ENCODE assay signal across 7 mouse cellular contexts in the genomic region with DNA sequence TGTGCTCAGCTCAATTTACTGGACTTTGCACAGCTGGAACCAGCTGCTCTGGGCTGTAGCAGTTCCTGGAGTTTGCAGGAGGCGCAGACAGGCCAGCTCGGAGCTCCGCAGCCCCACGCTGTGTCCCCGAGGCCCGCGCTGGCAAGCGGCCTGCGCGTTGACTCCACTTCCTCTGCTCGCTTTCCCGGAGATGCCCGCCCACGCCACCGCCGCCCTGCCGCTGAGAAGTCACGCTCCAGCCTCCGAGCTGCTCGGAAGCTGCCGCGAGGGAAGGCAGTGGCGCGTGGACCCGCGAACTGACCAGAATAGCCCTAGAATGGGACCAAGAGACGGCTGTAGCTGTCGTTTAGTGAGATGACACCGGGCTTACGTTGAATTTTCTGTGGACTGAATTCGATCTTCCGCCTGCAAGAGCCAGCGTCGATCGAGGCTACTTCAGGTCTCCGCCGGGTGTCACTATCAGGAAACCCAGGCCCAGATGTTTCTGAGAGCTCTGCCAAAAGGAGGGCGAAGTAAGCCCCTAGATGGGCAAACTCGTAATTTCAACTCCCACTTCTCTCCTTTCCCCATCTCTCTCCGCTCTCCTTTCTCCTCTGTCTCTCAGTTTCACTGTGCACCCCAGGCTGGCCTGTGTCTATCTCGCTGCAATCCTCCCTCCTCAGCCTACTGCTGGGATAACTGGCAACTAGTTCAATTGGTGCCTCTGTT. TPM values are rescaled to one million over a fixed set of nuclear protein-coding genes. Genes with fewer than 3 reads are reported as not detected.
DNase-seq lines count a peak whose midpoint lies in the region; ATAC-seq and TF ChIP-seq lines count a peak whose summit lies in the region.

No protein-coding gene starts in this region.

- H3K9me3 ChIP-seq in embryonic facial prominence, embryonic 11.5 days (replicated peaks; ENCODE audit: control insufficient read depth, low read length): no peaks in the 10 kb centered on the region
- no peaks in the 10 kb centered on the region for H3K9me3 ChIP-seq in limb, embryonic 12.5 days
- H3K9me3 ChIP-seq in midbrain, embryonic 14.5 days (ENCODE audit: control insufficient read depth, low read length): no peaks in the 10 kb centered on the region

- DNase-seq in adrenal gland, postnatal 14 days: peak; percentile 91
- DNase-seq in embryonic facial prominence, embryonic 11.5 days (ENCODE audit: low spot score): peak; percentile 64
- DNase-seq in heart, adult 11 months: peak; percentile 99
- peak; percentile 91 for DNase-seq in kidney, adult 18-20 months
- peak; percentile 79 for DNase-seq in midbrain, embryonic 14.5 days
- DNase-seq in spleen, adult 2 months (ENCODE audit: low read depth in 1 of 2, low spot score in 2 of 2): peak; percentile 58 to 90

- ATAC-seq in embryonic facial prominence, embryonic 11.5 days (replicated peaks; ENCODE audit: insufficient number of reproducible peaks, low FRiP score, low TSS enrichment, low read depth): 0 out of 2 replicates have a peak, but pooled peaks have one; percentile 50
- peak; percentile 66; the same call in 1 of the 2 replicates for ATAC-seq in limb, embryonic 12.5 days (ENCODE audit: insufficient number of reproducible peaks, insufficient read depth, low FRiP score, low TSS enrichment, low read depth)
- ATAC-seq in midbrain, embryonic 14.5 days (ENCODE audit: low FRiP score, low TSS enrichment): peak; percentile 64; the same call in 1 of the 2 replicates

- WGBS in embryonic facial prominence, embryonic 11.5 days: 2% methylated on average over 41 of the region's 41 CpGs
- 1% methylated on average over 41 of the region's 41 CpGs for WGBS in limb, embryonic 12.5 days
- 1% methylated on average over 41 of the region's 41 CpGs for WGBS in midbrain, embryonic 14.5 days
- WGBS in spleen, adult 2 months: 1% methylated on average over 41 of the region's 41 CpGs

- peak; percentile 76 for TF ChIP-seq POLR2A in spleen, adult 2 months (IDR thresholded peaks at IDR 0.05; ENCODE audit: low read depth, low read length)

- H3K4me3 ChIP-seq in embryonic facial prominence, embryonic 11.5 days (ENCODE audit: low read depth, low read length): peak overlapping the region; percentile 42
- H3K4me3 ChIP-seq in limb, embryonic 12.5 days (replicated peaks): peak overlapping the region; percentile 49
- peak overlapping the region; percentile 41 for H3K4me3 ChIP-seq in midbrain, embryonic 14.5 days (replicated peaks; ENCODE audit: low read depth, low read length)
- peak overlapping the region; percentile 57 for H3K4me3 ChIP-seq in spleen, adult 2 months (ENCODE audit: extremely low read depth, insufficient read depth, insufficient read length)

- peaks cover 2% of the 10 kb centered on the region; the same call in 1 of the 2 replicates for H3K4me1 ChIP-seq in embryonic facial prominence, embryonic 11.5 days (ENCODE audit: control insufficient read depth, insufficient read depth, low read length)
- peaks cover 23% of the 10 kb centered on the region for H3K4me1 ChIP-seq in limb, embryonic 12.5 days (replicated peaks)
- H3K4me1 ChIP-seq in midbrain, embryonic 14.5 days (ENCODE audit: control insufficient read depth, insufficient read depth, low read length): peaks cover 15% of the 10 kb centered on the region
- H3K4me1 ChIP-seq in spleen, adult 2 months (ENCODE audit: control insufficient read depth, insufficient read depth, insufficient read length): peaks cover 11% of the 10 kb centered on the region; the same call in 1 of the 2 replicates

- peak overlapping the region; percentile 92 for H3K4me2 ChIP-seq in embryonic facial prominence, embryonic 11.5 days (ENCODE audit: low read depth, low read length)
- H3K4me2 ChIP-seq in limb, embryonic 12.5 days: peak overlapping the region; percentile 92
- peak overlapping the region; percentile 78 for H3K4me2 ChIP-seq in midbrain, embryonic 14.5 days (ENCODE audit: low read length)

- TF ChIP-seq CTCF in spleen, adult 2 months (IDR thresholded peaks at IDR 0.05; ENCODE audit: extremely low read depth, insufficient read depth, insufficient read length, insufficient replicate concordance): no peak; the same call in 1 of the 2 replicates

- H3K9ac ChIP-seq in embryonic facial prominence, embryonic 11.5 days (replicated peaks; ENCODE audit: low read length): peak overlapping the region; percentile 60
- peak overlapping the region; percentile 57 for H3K9ac ChIP-seq in limb, embryonic 12.5 days (replicated peaks)
- H3K9ac ChIP-seq in midbrain, embryonic 14.5 days (replicated peaks; ENCODE audit: low read length): peak overlapping the region; percentile 49

- no peak overlapping the region for H3K27ac ChIP-seq in embryonic facial prominence, embryonic 11.5 days (replicated peaks; ENCODE audit: low read depth, low read length)
- peak overlapping the region; percentile 73; the same call in 1 of the 2 replicates for H3K27ac ChIP-seq in limb, embryonic 12.5 days
- no peak overlapping the region for H3K27ac ChIP-seq in midbrain, embryonic 14.5 days (replicated peaks; ENCODE audit: low read depth, low read length)
- peak overlapping the region; percentile 94 for H3K27ac ChIP-seq in spleen, adult 2 months (ENCODE audit: insufficient read depth, low read length)

- no peaks in the 10 kb centered on the region for H3K36me3 ChIP-seq in embryonic facial prominence, embryonic 11.5 days (replicated peaks; ENCODE audit: control insufficient read depth, insufficient read depth, low read depth, low read length)
- no peaks in the 10 kb centered on the region for H3K36me3 ChIP-seq in limb, embryonic 12.5 days
- H3K36me3 ChIP-seq in midbrain, embryonic 14.5 days (ENCODE audit: control insufficient read depth, insufficient read depth, low read length): no peaks in the 10 kb centered on the region
- H3K36me3 ChIP-seq in spleen, adult 2 months (ENCODE audit: control insufficient read depth, insufficient read depth, low read length): no peaks in the 10 kb centered on the region

- peaks cover 9% of the 10 kb centered on the region; the same call in 1 of the 2 replicates for H3K27me3 ChIP-seq in embryonic facial prominence, embryonic 11.5 days (ENCODE audit: control insufficient read depth, insufficient read depth, low read length)
- H3K27me3 ChIP-seq in limb, embryonic 12.5 days: peaks cover 35% of the 10 kb centered on the region
- peaks cover 41% of the 10 kb centered on the region for H3K27me3 ChIP-seq in midbrain, embryonic 14.5 days (ENCODE audit: control insufficient read depth, insufficient read depth, low read length)
- no peaks in the 10 kb centered on the region for H3K27me3 ChIP-seq in spleen, adult 2 months (ENCODE audit: control insufficient read depth, insufficient read depth, low read length)

RNA-seq across cellular contexts. Expression of gene Jak1, which starts 27.1 kb away (rescaled TPM):
- total RNA-seq in adrenal gland, postnatal 14 days (2021): 116 and 125 TPM in 2 replicates
- polyA plus RNA-seq in embryonic facial prominence, embryonic 11.5 days (2014; fragmentation: Nextera tagmentation; extraction: Ambion mirVana): 57.7 and 61.8 TPM in 2 replicates
- polyA plus RNA-seq in limb, embryonic 12.5 days (2016; fragmentation: Nextera tagmentation; extraction: Ambion mirVana): 70.3 and 72.6 TPM in 2 replicates
- polyA plus RNA-seq in midbrain, embryonic 14.5 days (2014; fragmentation: Nextera tagmentation; extraction: Ambion mirVana): 64.1 and 77.0 TPM in 2 replicates
- 63.9 and 69.0 TPM in 2 replicates for polyA plus RNA-seq in spleen, adult 2 months (2012; rRNA removed)

Comparison
In these comparisons a context has a peak if more than half of its experiments do, and no peak if none do; other contexts are left out.
1. H3K27ac ChIP-seq: peak in limb, embryonic 12.5 days (single experiment) and spleen, adult 2 months (single experiment); none in embryonic facial prominence, embryonic 11.5 days (single experiment) and midbrain, embryonic 14.5 days (single experiment).
2. Peak in every context shown above with its lines, with median percentiles within 50 percentile points of each other: DNase-seq, ATAC-seq, H3K4me2 ChIP-seq, H3K4me3 ChIP-seq and H3K9ac ChIP-seq.